Mouse (Mus musculus) G1E (cell line): ENCODE data around the gene Adamts4. TPM values are rescaled to one million over a fixed set of nuclear protein-coding genes. Genes with fewer than 3 reads are reported as not detected.
A peak's percentile ranks its signal among the peaks of the same experiment; 100 is the strongest.

Experiments
- ATAC-seq: 2 replicates; pipeline ENCODE4 v1.8.0; 2016; ENCODE audit warnings: mild to moderate bottlenecking; ENCODE audit not compliant: insufficient number of reproducible peaks, poor library complexity, low FRiP score, severe bottlenecking; ENCODE audit errors: extremely low read depth
- DNase-seq: peaks from one replicate; pipeline ENCODE4 v3.0.0; 2012; ENCODE audit warnings: low spot score
- H3K27me3 ChIP-seq: 2 replicates; pipeline ENCODE4 v1.6.1; 2012; ENCODE audit warnings: mild to moderate bottlenecking, low read length, inconsistent platforms; ENCODE audit not compliant: insufficient read depth
- H3K36me3 ChIP-seq: replicated peaks from 2 replicates; pipeline ENCODE3; 2012; ENCODE audit warnings: mild to moderate bottlenecking, inconsistent platforms
- H3K4me1 ChIP-seq: 2 replicates; pipeline ENCODE4 v1.6.1; 2012; ENCODE audit warnings: low read depth, low read length, inconsistent platforms, mixed read lengths; ENCODE audit not compliant: insufficient read depth
- H3K4me3 ChIP-seq: 2 replicates; pipeline ENCODE4 v1.5.1; 2012; ENCODE audit warnings: low read depth, mild to moderate bottlenecking, inconsistent platforms, low read length, moderate library complexity, mixed read lengths
- H3K9me3 ChIP-seq: replicated peaks from 2 replicates; pipeline ENCODE4 v1.6.1; 2012; ENCODE audit warnings: inconsistent platforms
- CTCF ChIP-seq: IDR thresholded peaks from 2 replicates; pipeline ENCODE4 v1.5.1; 2012; ENCODE audit warnings: low read depth, low read length, inconsistent platforms, mixed read lengths
- GATA1 ChIP-seq: IDR thresholded peaks from 2 replicates; pipeline ENCODE4 v1.6.1; 2012; ENCODE audit warnings: borderline replicate concordance, low read length, inconsistent platforms, mixed read lengths
- GATA2 ChIP-seq: IDR thresholded peaks from 2 replicates; pipeline ENCODE4 v1.6.1; 2012; ENCODE audit warnings: low read depth, low read length, inconsistent platforms, borderline replicate concordance
- POLR2AphosphoS5 ChIP-seq: IDR thresholded peaks from 2 replicates; pipeline ENCODE4 v1.6.1; 2012; ENCODE audit warnings: low read depth, low read length, inconsistent platforms; ENCODE audit not compliant: insufficient replicate concordance
- TAL1 ChIP-seq: conservative IDR thresholded peaks from 2 replicates; pipeline ENCODE4 v1.6.1; 2012; ENCODE audit warnings: low read depth, low read length, inconsistent platforms, mixed read lengths
- polyA plus RNA-seq: library from polyadenylated mRNA; stranded (reverse); fragments of >175 nt; gene quantifications from 2 replicates; pipeline ENCODE4 v1.2.3, GENCODE M21; 2012
- total RNA-seq, 2 experiments: library from RNA; stranded (forward) in 1 of 2; stranded (reverse) in 1 of 2; fragments of 200-1000 nt in 1 of 2; fragments of >200 nt in 1 of 2; fragmentation: Nextera tagmentation in 1 of 2; gene quantifications; 2 replicates each; pipeline ENCODE4 v1.2.3; 2014 to 2017

Adamts4 gene
- total RNA-seq (2014; fragmentation: Nextera tagmentation) (0.60 TPM in 1 of 2 replicates, not detected in the other), total RNA-seq (2017) (0.16 and 0.17 TPM in 2 replicates), polyA plus RNA-seq (0.12 and 0.20 TPM in 2 replicates)

- H3K36me3 ChIP-seq = peaks cover 7% of the 10 kb centered on the region
- TF ChIP-seq GATA2 (no peak), TAL1 (no peak), POLR2AphosphoS5 (no peak), GATA1 (no peak), CTCF (no peak)
- peaks cover 59% of the 10 kb centered on the region for H3K4me1 ChIP-seq
- peak within 1 kb of the TSS; percentile 9; the same call in 1 of the 2 replicates for H3K4me3 ChIP-seq
- DNase-seq = no peak
- H3K27me3 ChIP-seq = peaks cover 43% of the 10 kb centered on the region
- H3K9me3 ChIP-seq = no peaks in the 10 kb centered on the region
- no peak for ATAC-seq
Measured at GRCm38 (mm10) chr1:171249913-171250600, at the start of gene Adamts4. Gene Adamts4, plus strand, starts transcription at chr1:171250421.

- no peaks in the 10 kb centered on the region for H3K36me3 ChIP-seq
- H3K9me3 ChIP-seq = no peaks in the 10 kb centered on the region
- ATAC-seq = no peak
- DNase-seq = no peak
- H3K27me3 ChIP-seq = peaks cover 11% of the 10 kb centered on the region
- TF ChIP-seq POLR2AphosphoS5 (no peak), CTCF (no peak), GATA2 (no peak), GATA1 (no peak), TAL1 (no peak)
- H3K4me1 ChIP-seq = peaks cover 4% of the 10 kb centered on the region; the same call in 1 of the 2 replicates
- H3K4me3 ChIP-seq = no peak overlapping the region
Measured at GRCm38 (mm10) chr1:171200769-171201168, 49.5 kb upstream of the Adamts4 start.

- no peak for ATAC-seq
- no peak for TF ChIP-seq GATA1
- TF ChIP-seq GATA2 = no peak
- no peak for TF ChIP-seq TAL1
- no peak for TF ChIP-seq POLR2AphosphoS5
- TF ChIP-seq CTCF = no peak
- peaks cover 15% of the 10 kb centered on the region for H3K27me3 ChIP-seq
- no peaks in the 10 kb centered on the region for H3K36me3 ChIP-seq
- no peak for DNase-seq
- no peaks in the 10 kb centered on the region for H3K4me1 ChIP-seq
- 0 out of 2 replicates have a peak, but pooled peaks cover 3% of the 10 kb centered on the region for H3K9me3 ChIP-seq
- H3K4me3 ChIP-seq = no peak overlapping the region
Measured at GRCm38 (mm10) chr1:171203471-171204248, 46.6 kb upstream of the Adamts4 start.

- TF ChIP-seq CTCF (no peak), GATA1 (no peak), POLR2AphosphoS5 (no peak), TAL1 (no peak), GATA2 (no peak)
- Histone ChIP-seq H3K36me3 (no peaks in the 10 kb centered on the region), H3K4me1 (no peaks in the 10 kb centered on the region), H3K9me3 (0 out of 2 replicates have a peak, but pooled peaks cover 3% of the 10 kb centered on the region), H3K27me3 (peaks cover 17% of the 10 kb centered on the region), H3K4me3 (no peak overlapping the region)
- DNase-seq = no peak
- ATAC-seq = no peak
Measured at GRCm38 (mm10) chr1:171204249-171204644, 46.0 kb upstream of the Adamts4 start.

- TF ChIP-seq GATA1 = no peak
- no peaks in the 10 kb centered on the region for H3K4me1 ChIP-seq
- H3K27me3 ChIP-seq = peaks cover 21% of the 10 kb centered on the region
- no peak overlapping the region for H3K4me3 ChIP-seq
- no peaks in the 10 kb centered on the region for H3K36me3 ChIP-seq
- DNase-seq (no peak), ATAC-seq (no peak)
- 0 out of 2 replicates have a peak, but pooled peaks cover 3% of the 10 kb centered on the region for H3K9me3 ChIP-seq
Measured at GRCm38 (mm10) chr1:171205704-171206493, 44.3 kb upstream of the Adamts4 start.

GRCm38 (mm10) chr1:171209409-171209808 is 40.8 kb upstream of the Adamts4 start:
- DNase-seq = no peak
- Histone ChIP-seq H3K27me3 (peaks cover 32% of the 10 kb centered on the region), H3K4me1 (no peaks in the 10 kb centered on the region), H3K9me3 (0 out of 2 replicates have a peak, but pooled peaks cover 3% of the 10 kb centered on the region), H3K36me3 (no peaks in the 10 kb centered on the region), H3K4me3 (no peak overlapping the region)
- no peak for ATAC-seq
- TF ChIP-seq POLR2AphosphoS5 (no peak), GATA1 (no peak), TAL1 (no peak), GATA2 (no peak), CTCF (no peak)
